Mouse (Mus musculus): ENCODE measurements around the gene Zfp622. TPM values are rescaled to one million over a fixed set of nuclear protein-coding genes. Genes with fewer than 3 reads are reported as not detected.
"Not testable (repeated sequence)": the region's sequence is repeated elsewhere in the genome, so short reads cannot be mapped to it uniquely, and the experiment has no call there.

Zfp622 gene
- total RNA-seq, 2 experiments from 2014 or later, result 16.8 to 26.9 TPM

GRCm38 (mm10) chr15:25960231-25960630 lies 23.9 kb upstream of the Zfp622 start:
- no peak for ATAC-seq (replicated peaks; ENCODE audit: low FRiP score, poor library complexity, severe bottlenecking)

- no peak for ATAC-seq (replicated peaks; ENCODE audit: low FRiP score, poor library complexity, severe bottlenecking)
These were observed 17.9 kb upstream of the Zfp622 start for GRCm38 (mm10) chr15:25966220-25966774.

- ATAC-seq (replicated peaks; ENCODE audit: low FRiP score, poor library complexity, severe bottlenecking), result peak; percentile 39; the same call in 1 of the 2 replicates
These were observed 12.6 kb upstream of the Zfp622 start for GRCm38 (mm10) chr15:25971596-25971995.

GRCm38 (mm10) chr15:25972758-25973157 lies 11.4 kb upstream of the Zfp622 start:
- no peak for ATAC-seq (replicated peaks; ENCODE audit: low FRiP score, poor library complexity, severe bottlenecking)

GRCm38 (mm10) chr15:25974352-25974751 lies 9.8 kb upstream of the Zfp622 start:
- ATAC-seq (replicated peaks; ENCODE audit: low FRiP score, poor library complexity, severe bottlenecking), result no peak

GRCm38 (mm10) chr15:25975810-25976209 lies 8.4 kb upstream of the Zfp622 start:
- ATAC-seq (replicated peaks; ENCODE audit: low FRiP score, poor library complexity, severe bottlenecking), result no peak

- ATAC-seq (replicated peaks; ENCODE audit: low FRiP score, poor library complexity, severe bottlenecking), result not testable (repeated sequence)
These were observed 552 bp upstream of the Zfp622 start for GRCm38 (mm10) chr15:25983614-25984013.

- ATAC-seq (replicated peaks; ENCODE audit: low FRiP score, poor library complexity, severe bottlenecking), result peak; percentile 21; the same call in 1 of the 2 replicates
These were observed 747 bp downstream of the Zfp622 start for GRCm38 (mm10) chr15:25984734-25985492.

GRCm38 (mm10) chr15:25992992-25993727 lies 9.0 kb downstream of the Zfp622 start:
- 0 out of 2 replicates have a peak, but pooled peaks have one; percentile 52 for ATAC-seq (replicated peaks; ENCODE audit: low FRiP score, poor library complexity, severe bottlenecking)

GRCm38 (mm10) chr15:25995521-25995920 lies 11.4 kb downstream of the Zfp622 start:
- ATAC-seq (replicated peaks; ENCODE audit: low FRiP score, poor library complexity, severe bottlenecking), result no peak

GRCm38 (mm10) chr15:25999545-25999944 lies 15.4 kb downstream of the Zfp622 start:
- ATAC-seq (replicated peaks; ENCODE audit: low FRiP score, poor library complexity, severe bottlenecking), result not testable (repeated sequence)

DNA sequence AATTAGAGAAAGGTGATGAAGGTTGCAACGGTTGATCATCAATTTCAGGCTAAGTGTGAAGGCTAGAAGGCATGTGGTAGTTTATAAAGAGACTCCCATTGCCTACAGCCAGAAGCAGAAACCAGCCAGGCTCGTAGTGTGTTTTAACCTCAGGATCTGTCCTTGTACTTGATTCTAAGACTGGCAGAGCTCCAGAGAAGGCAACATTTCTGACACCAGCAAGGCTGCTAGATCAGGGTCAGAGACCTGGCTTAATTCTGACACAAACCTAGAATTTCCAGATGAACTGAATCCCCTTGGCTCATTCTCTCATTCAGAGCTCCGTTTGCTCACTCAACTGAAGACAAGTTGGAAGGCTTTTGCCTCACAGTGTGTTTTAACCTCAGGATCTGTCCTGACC lies 24.5 kb downstream of the Zfp622 start:
- ATAC-seq (replicated peaks; ENCODE audit: low FRiP score, poor library complexity, severe bottlenecking), result no peak

DNA sequence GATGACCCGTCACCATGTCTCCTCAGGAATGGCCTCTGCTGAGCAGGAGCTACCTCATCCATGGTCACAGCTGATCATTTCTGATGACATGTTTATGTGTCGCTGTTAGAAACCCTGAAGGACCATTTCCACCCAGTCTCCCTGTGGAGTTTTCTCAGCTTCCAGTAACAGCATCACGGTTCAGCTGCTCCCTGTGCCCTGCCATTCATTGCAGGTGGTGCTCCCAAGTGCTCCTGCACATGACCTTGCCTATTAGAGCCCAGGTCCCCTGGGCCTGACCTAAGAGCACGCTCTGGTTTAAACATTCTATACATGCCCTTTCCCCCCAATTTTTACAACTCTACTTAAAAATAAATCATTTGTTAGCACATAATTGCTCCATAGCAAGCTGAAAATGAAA lies 28.7 kb downstream of the Zfp622 start:
- ATAC-seq (replicated peaks; ENCODE audit: low FRiP score, poor library complexity, severe bottlenecking), result no peak

DNA sequence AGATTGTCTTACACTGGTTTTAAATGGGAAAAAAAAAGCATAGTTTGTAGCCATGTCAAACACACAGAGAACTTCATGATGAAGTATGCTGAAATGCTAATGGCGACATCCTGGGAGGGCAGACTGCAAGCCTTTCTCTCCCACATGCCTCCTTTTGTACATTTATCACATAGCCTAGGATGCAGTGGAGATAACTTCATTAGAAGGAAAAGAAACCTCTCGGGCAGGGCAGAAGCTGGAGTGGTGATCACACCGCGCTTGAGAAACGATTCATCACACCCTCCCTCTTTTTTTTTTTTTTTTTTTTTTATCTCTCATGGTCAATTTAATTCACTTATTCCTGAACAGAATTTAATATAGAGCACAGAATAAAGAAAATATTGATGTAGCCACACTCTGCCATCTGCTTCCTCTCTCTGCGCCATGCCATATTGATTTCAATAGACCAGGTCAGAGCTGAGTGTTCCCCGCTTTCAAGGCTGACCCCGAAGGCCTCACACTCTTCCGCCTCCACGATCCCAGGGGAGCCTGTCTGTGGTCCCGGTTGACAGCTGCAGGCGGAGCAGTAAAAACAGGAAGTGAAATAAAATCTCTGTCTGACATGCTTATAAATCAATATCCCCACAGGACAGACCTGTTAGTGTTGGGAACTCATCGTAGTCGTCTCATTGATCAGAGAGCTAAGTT lies 32.0 kb downstream of the Zfp622 start:
- ATAC-seq (replicated peaks; ENCODE audit: low FRiP score, poor library complexity, severe bottlenecking), result no peak

GRCm38 (mm10) chr15:26021721-26022120 lies 37.6 kb downstream of the Zfp622 start:
- no peak for ATAC-seq (replicated peaks; ENCODE audit: low FRiP score, poor library complexity, severe bottlenecking)

GRCm38 (mm10) chr15:26022636-26023035 lies 38.5 kb downstream of the Zfp622 start:
- ATAC-seq (replicated peaks; ENCODE audit: low FRiP score, poor library complexity, severe bottlenecking), result no peak

DNA sequence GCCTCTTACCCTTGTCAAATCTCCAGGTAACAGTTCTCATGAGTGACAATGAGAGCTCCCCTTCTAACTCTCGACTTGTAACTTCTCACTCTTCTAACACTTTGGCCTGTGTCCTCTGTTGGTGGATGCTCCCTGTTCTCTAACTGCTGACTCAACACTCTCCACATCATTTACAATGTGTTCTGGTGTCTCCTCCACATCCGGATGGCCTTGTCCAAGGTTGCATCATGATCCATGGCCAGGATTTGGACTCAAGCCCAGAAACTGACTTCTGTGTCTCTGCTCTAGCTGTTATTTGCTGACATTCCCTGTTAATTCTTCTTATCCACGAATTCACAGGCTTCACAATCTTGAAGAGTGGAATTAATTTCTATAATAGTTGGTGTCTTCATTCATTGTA lies 47.5 kb downstream of the Zfp622 start:
- no peak for ATAC-seq (replicated peaks; ENCODE audit: low FRiP score, poor library complexity, severe bottlenecking)

DNA sequence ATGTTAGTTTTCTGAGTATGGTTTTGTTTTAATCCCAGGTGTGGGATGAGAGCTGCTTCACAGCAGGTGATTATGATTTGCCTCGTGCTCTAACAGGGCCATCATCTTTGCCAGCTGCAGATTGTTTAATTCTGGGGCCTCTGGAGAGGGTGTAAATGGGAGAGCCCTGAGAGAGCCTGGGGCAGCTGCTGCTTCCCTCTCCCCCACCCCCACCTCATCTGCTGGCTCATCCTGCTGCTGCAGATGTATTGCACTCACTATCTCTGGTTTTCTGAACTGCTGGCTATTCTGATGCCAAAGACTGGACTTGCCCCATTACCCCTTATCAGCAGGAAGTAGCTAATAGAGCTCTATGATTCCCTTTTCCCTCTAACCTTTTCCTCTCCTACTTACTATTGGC lies 56.4 kb downstream of the Zfp622 start:
- ATAC-seq (replicated peaks; ENCODE audit: low FRiP score, poor library complexity, severe bottlenecking), result no peak

- ATAC-seq (replicated peaks; ENCODE audit: low FRiP score, poor library complexity, severe bottlenecking), result no peak
These were observed 57.2 kb downstream of the Zfp622 start for GRCm38 (mm10) chr15:26041196-26041947.
